Mouse (Mus musculus): ENCODE data around the gene B9d1.

B9d1 gene

GRCm38 (mm10) chr11:61540642-61541041 is 35.7 kb downstream of the B9d1 start:
- DNase-seq (ENCODE audit: low spot score in 2 of 2): no peak

DNA sequence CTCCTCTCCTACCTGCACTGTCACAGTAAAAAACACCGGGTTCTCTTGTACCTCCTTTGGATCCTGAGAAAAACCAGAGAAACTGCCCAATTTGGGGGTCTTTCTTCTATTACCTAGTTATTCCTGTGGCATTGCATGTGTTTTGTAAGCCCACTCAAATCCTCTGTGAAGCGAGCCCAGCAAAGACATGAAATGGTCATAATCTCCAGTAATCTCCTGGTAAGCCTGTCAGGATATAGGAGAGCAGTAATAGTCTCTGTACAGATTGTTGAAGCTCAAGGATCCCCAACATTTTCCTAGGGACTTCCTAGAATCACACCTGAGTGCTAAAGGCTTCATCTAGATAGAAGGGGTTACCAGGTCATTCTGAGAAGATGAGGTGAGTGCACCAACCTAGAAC is 36.2 kb downstream of the B9d1 start:
- DNase-seq (ENCODE audit: low spot score in 2 of 2): no peak

DNA sequence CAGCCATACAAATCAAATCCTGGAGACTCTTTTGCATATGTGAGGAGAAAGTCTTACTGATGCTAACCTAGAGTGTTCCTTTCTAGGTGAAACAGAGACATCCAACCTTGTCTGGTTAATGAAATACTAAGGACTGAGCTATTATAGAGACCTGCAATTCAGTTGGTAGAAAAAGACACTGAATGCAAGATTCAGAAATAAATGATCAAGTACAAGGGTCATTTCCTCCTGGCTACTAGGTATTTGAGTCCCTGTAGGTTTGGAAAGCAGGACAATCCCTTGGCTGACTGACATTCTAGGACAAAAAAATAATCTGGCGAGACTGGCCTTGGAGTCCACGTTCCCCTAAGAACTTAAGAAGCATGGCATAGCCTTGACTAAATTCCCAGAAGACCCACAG is 40.6 kb downstream of the B9d1 start:
- no peak for DNase-seq (ENCODE audit: low spot score in 2 of 2)

DNA sequence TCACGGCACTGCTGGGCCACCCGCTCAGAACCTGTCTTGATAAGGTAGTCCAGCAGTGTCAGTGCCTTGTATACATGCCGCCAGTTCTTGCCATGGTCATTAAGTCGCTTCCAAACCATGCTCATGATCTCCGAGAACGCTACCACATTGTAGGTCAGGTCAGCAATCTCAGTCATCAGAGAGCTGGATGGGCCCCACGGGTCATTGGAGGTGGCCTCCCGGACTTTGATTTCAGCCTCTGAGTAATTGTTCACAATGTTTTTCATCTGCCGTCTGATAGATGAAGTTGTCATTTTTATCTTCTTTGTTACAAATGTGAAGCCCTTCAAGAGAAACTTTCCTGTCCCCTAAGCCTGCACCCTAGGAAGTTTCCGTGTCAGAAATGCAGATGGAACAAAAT is 41.5 kb downstream of the B9d1 start:
- no peak for DNase-seq (ENCODE audit: low spot score in 2 of 2)

DNA sequence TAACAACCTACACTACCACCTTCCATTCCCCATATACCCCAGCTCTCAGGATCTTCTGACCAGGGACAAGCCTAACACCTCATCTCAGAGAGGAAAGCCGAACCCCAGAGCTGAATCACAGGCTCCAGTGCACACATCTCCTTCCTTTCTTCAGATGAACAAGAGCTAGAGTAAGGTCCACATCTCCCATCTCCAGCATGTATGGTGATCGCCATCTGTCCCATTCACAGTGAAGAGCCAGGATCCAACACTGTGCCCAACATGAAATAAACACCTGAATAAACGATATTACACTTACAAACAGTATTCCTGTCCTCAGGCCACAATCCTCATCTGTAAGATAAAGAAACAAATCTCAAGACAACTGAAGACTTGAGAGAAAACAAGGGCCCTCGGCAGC is 42.8 kb downstream of the B9d1 start:
- DNase-seq (ENCODE audit: low spot score in 2 of 2): no peak

- DNase-seq (ENCODE audit: low spot score in 2 of 2): no peak
These were observed 45.7 kb downstream of the B9d1 start for GRCm38 (mm10) chr11:61550631-61551030.

DNA sequence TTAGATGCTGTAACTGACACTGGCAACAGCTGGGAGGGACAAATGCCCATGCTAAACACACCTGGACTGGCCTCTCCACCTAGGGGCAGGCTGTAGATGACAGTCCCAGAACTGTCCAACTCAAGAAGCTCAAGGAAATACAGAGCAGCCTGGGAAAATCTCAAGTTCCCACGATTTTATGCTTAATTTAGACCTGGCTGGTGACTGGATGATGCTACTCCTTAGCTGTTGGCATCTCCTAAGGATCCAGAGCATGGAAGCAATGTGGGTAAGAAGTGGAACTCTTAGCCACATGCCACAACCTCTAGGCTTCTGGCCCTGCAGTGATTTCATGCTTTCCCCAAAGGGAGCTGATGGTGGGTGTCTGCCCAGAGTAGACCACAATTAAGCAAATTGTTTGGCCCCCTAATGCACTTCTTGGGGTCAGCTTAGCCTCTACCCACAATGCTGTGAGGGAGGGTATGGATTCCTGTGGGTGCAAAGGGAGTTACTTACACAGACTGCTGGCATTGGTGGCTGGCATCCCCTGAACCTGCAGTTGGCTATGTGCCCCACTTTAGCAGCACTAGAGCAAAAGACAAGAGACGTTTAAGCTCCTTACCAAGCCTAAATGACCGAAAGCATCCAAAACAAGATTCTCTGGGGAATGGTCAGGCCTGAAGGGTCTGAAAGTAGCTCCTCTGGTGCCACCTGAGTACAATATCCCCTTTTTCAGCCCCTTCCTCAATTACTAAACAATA is 48.2 kb downstream of the B9d1 start:
- DNase-seq (ENCODE audit: low spot score in 2 of 2): no peak

DNA sequence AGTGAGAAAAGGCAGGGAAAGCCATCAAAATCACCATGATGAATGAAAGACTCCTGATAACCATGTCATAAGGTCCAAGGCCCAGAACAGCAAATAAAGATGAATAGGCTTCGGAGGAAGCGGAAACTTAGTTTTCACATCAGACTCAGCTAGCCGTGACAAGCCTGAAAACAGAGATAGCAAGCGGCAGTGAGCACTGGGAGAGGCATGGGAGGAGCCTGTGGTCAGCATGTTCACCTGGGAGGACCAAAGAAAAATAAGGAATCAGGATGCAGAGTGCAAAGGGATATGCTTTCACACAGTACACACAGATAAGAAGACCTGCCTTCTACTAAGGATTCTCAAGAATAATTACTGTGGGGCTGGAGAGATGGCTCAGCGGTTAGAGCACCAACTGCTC is 54.6 kb downstream of the B9d1 start:
- DNase-seq (ENCODE audit: low spot score in 2 of 2): no peak

- no peak for DNase-seq (ENCODE audit: low spot score in 2 of 2)
These were observed 57.5 kb downstream of the B9d1 start for GRCm38 (mm10) chr11:61562421-61562820.

Measured in spleen, postnatal 10 days (tissue).